Mouse (Mus musculus) liver, adult 2 months (tissue): ENCODE measurements around the gene Acp6.

Source experiments
- CTCF ChIP-seq: fragments of 200-500 bp; IDR thresholded peaks from 2 replicates; pipeline ENCODE4 v1.5.1; 2011; ENCODE audit warnings: low read depth, low read length, control low read depth
- POLR2A ChIP-seq: fragments of 200-500 bp; IDR thresholded peaks from 2 replicates; pipeline ENCODE4 v1.6.1; 2011; ENCODE audit warnings: low read length, control low read depth; ENCODE audit not compliant: insufficient read depth; ENCODE audit errors: extremely low read depth

DNA sequence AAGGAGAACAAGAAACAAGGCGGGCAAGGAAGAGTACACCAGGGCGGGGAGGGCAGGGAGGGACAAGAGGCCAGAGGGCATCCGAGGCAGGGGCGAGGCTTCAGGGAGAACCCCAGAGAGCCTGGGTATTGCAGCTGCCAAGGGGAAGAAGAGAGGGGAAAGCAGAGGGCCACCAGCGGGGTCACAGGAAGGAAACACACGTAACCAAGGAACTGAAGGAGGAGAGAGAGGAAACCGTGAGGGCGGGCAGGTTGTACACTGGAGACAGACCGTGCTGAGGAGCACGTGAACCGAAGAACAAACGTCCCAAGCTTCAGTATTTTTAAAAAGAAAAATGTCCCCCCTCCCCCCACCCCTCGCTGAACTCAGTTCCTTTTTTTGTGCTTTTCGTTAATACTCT lies 45.3 kb downstream of the Acp6 start:
- no peak for TF ChIP-seq CTCF
- TF ChIP-seq POLR2A, result no peak
